Mouse (Mus musculus) ovary, adult 10 weeks (tissue): Measurements from ENCODE around the gene Atp7b. TPM values are rescaled to one million over a fixed set of nuclear protein-coding genes. Genes with fewer than 3 reads are reported as not detected.

Experiments used
- polyA plus RNA-seq: library from polyadenylated mRNA; stranded (reverse); fragments of 350-450 nt; fragmentation: Illumina TruSeq; extraction: RNeasy Lipid Tissue Mini Kit (QIAGEN cat#74804); gene quantifications from one replicate; pipeline ENCODE4 v1.2.3, GENCODE M21; 2014

Atp7b gene
- polyA plus RNA-seq = not detected

DNA sequence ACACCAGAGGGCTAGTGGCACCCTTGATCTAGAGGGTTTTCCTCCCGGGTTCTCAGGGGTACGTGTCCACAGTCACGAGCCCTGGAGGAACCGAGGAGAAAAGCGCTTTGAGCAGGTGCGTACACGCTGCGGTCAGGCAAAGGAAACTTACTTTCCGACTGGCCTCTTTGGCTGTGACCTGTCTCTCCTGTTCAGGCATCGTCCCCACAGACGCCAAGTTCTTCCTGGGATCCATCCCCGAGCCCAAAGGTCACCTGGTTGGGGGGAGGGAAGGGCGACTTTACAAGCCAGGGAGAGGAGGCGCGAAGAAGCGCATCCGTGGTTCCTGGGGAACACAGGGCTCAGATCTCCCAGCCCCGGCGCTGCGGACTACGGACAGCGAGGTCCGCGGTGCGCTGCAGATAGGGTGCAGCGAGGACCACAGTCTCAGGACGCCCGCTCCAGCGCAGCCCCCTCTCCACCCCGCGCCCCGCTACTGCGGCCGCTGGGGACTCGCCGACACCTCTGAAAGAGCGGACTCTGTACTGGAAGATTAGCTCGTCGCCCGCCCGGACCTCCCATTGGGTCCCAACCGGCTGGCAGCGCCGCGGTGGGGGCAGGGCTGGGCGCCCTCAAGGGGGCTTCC is at the start of gene Atp7b:
TSS of gene Atp7b (minus strand) at position 485 of the 625 bp plus-strand sequence.

DNA sequence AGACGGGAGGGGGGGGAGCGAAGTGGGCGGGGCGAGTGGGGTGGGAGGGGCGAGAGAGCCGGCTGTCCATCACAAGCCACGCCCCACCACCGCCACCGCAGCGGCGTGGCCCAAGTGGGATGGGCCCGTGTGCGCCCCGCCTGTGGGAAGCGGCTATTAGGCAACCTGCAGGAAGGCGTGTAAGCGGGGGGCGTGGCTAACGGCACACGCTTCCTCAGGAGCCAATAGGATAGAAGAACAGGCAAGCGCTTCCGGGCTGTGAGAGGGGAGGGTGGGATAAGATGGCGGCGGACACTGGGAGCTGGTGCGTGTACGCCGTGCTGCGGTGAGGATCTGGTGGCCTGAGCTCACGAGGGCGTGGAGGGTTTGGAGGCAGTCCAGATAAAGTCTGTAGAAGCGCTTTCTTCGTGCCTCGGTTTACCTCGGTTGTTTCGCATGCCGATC is 363 bp upstream of the Atp7b start, which contains the start of gene Alg11:
TSS of gene Alg11 (plus strand) at position 276 of the 444 bp plus-strand sequence.

DNA sequence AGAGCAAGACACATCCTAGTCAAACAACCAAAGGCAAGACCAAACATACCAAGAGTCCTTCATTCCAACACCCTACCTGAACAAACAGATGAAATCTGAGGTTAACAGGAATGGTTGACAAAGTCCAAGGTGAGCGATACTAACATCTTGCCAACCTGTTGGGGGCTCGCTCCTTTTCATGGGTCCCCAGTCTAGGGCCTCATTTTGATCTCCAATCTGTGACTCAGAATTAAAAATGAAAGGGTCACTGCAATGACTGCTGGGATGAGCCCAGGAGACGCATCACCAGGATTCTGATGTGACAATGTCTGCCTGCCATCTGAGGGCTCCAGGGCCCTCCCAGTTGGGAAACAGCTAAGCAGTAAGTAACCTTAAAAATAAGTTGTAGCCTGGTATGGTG is 90.6 kb downstream of the Atp7b start, which contains the start of gene Ccdc70:
TSS of gene Ccdc70 (plus strand) at position 301 of the 400 bp plus-strand sequence.

DNA sequence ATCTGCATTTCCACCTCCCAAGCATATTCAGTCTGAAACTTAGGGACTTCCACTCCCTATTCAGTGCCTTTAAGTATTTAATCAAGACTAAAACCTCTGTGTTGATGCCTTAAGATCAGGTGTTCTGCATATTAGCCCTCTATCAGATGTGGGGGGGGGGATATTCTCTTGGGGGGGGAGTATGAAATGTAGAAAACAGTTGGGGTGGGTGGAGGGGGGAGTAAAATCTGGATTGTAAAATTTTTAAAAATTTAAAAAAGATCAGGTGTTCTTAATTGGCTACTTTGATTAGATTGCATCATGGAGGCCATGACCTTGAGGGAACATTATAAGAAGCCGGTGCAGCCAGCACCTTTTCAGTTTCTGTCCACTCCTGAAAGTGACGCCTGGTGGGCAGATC is 101.7 kb downstream of the Atp7b start, which contains the start of gene Fam90a1a:
TSS of gene Fam90a1a (plus strand) at position 301 of the 400 bp plus-strand sequence.

DNA sequence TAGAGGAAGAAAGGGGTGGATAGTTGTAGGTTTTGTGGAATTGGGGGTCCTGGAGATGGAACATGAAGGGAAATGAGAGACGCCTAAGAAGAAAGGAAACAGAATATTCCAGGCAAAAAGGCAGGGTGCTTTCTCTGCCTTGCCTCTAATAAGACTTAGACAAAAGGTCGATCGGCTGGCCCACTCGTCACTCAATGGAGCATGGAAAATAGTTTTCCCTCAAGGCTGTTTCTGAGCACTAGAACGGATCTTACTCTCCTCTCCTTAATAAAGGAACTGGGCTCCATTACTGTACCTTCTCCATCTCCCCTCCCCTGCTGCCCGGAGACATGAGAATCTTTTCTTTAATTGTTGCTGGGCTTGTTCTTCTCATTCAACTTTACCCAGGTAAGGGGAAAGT is 113.6 kb downstream of the Atp7b start, which contains the start of gene Defb13:
TSS of gene Defb13 (plus strand) at position 301 of the 400 bp plus-strand sequence.

Other genes starting within 250 kb of the Atp7b start
- gene Defb50, start 236.8 kb downstream of the Atp7b start, polyA plus RNA-seq = not detected
- gene Defb2, start 220.4 kb downstream of the Atp7b start, polyA plus RNA-seq = not detected
- not detected for gene Defb10, start 201.4 kb downstream of the Atp7b start, polyA plus RNA-seq
- gene Defb9, start 174.9 kb downstream of the Atp7b start, polyA plus RNA-seq = not detected
- gene Defb11, start 153.9 kb downstream of the Atp7b start, polyA plus RNA-seq = not detected
- not detected for gene Defb15, start 127.6 kb downstream of the Atp7b start, polyA plus RNA-seq
- gene Defb35, start 122.0 kb downstream of the Atp7b start, polyA plus RNA-seq = not detected
- gene Defb13, start 113.5 kb downstream of the Atp7b start, polyA plus RNA-seq = not detected
- 0.31 TPM for gene Fam90a1a, start 101.6 kb downstream of the Atp7b start, polyA plus RNA-seq
- not detected for gene Ccdc70, start 90.5 kb downstream of the Atp7b start, polyA plus RNA-seq
- 52.7 TPM for gene Alg11, start 416 bp upstream of the Atp7b start, polyA plus RNA-seq
- gene Nek5, start 64.7 kb upstream of the Atp7b start, polyA plus RNA-seq = 8.5 TPM
- 2.8 TPM for gene Nek3, start 106.1 kb upstream of the Atp7b start, polyA plus RNA-seq
- 39.4 TPM for gene Ckap2, start 125.5 kb upstream of the Atp7b start, polyA plus RNA-seq
- gene Vps36, start 132.5 kb upstream of the Atp7b start, polyA plus RNA-seq = 39.3 TPM
- gene Thsd1, start 167.0 kb upstream of the Atp7b start, polyA plus RNA-seq = 1.9 TPM
- not detected for gene Tpte, start 223.1 kb upstream of the Atp7b start, polyA plus RNA-seq